Mouse (Mus musculus): Measurements from ENCODE around the gene Rfx4.

Gene Rfx4

GRCm38 (mm10) chr10:84910758-84911384, 155.0 kb downstream of the Rfx4 start:
- no peak for DNase-seq (ENCODE audit: low spot score)

- no peak for DNase-seq (ENCODE audit: low spot score)
Measured at GRCm38 (mm10) chr10:84913148-84913547, 157.3 kb downstream of the Rfx4 start.

- no peak for DNase-seq (ENCODE audit: low spot score)
Measured at GRCm38 (mm10) chr10:84915476-84915875, 159.6 kb downstream of the Rfx4 start.

- peak; percentile 99 for DNase-seq (ENCODE audit: low spot score)
Measured at GRCm38 (mm10) chr10:84916810-84917730, 161.2 kb downstream of the Rfx4 start, which contains the start of gene Ric8b. Ric8b (plus strand) TSS chr10:84917616.

GRCm38 (mm10) chr10:84917731-84918095, 161.9 kb downstream of the Rfx4 start:
- DNase-seq (ENCODE audit: low spot score), result no peak

- no peak for DNase-seq (ENCODE audit: low spot score)
Measured at GRCm38 (mm10) chr10:84926336-84926735, 170.5 kb downstream of the Rfx4 start.

GRCm38 (mm10) chr10:84926885-84927284, 171.0 kb downstream of the Rfx4 start:
- DNase-seq (ENCODE audit: low spot score), result no peak

GRCm38 (mm10) chr10:84928465-84928864, 172.6 kb downstream of the Rfx4 start:
- no peak for DNase-seq (ENCODE audit: low spot score)

GRCm38 (mm10) chr10:84935553-84936209, 179.8 kb downstream of the Rfx4 start:
- DNase-seq (ENCODE audit: low spot score), result no peak

- no peak for DNase-seq (ENCODE audit: low spot score)
Measured at GRCm38 (mm10) chr10:84936832-84937515, 181.1 kb downstream of the Rfx4 start.

- DNase-seq (ENCODE audit: low spot score), result no peak
Measured at GRCm38 (mm10) chr10:84938094-84938820, 182.4 kb downstream of the Rfx4 start.

GRCm38 (mm10) chr10:84938886-84939285, 183.0 kb downstream of the Rfx4 start:
- DNase-seq (ENCODE audit: low spot score), result no peak

GRCm38 (mm10) chr10:84940356-84940755, 184.5 kb downstream of the Rfx4 start:
- DNase-seq (ENCODE audit: low spot score), result no peak

GRCm38 (mm10) chr10:84945692-84946091, 189.8 kb downstream of the Rfx4 start:
- DNase-seq (ENCODE audit: low spot score), result no peak

- DNase-seq (ENCODE audit: low spot score), result no peak
Measured at GRCm38 (mm10) chr10:84948970-84949683, 193.3 kb downstream of the Rfx4 start.

GRCm38 (mm10) chr10:84949684-84950010, 193.8 kb downstream of the Rfx4 start:
- no peak for DNase-seq (ENCODE audit: low spot score)

GRCm38 (mm10) chr10:84950384-84950783, 194.5 kb downstream of the Rfx4 start:
- DNase-seq (ENCODE audit: low spot score), result no peak

GRCm38 (mm10) chr10:84954236-84954635, 198.4 kb downstream of the Rfx4 start:
- DNase-seq (ENCODE audit: low spot score), result no peak

Data from MN1 (cell line).